Mouse (Mus musculus): ENCODE data around the gene Disp2.

- no peak for TF ChIP-seq GATA1 (IDR thresholded peaks at IDR 0.05; ENCODE audit: borderline replicate concordance, low read length)
- no peak for TF ChIP-seq FLI1 (IDR thresholded peaks at IDR 0.05; ENCODE audit: low read length)
Observed at GRCm38 (mm10) chr2:118786525-118786924, 7.0 kb downstream of the Disp2 start.

All from megakaryocyte, embryonic 14.5 days (primary cell).